Mouse (Mus musculus) embryonic fibroblast, embryonic 13.5 days (primary cell): ENCODE measurements around the gene Fancf. TPM values are rescaled to one million over a fixed set of nuclear protein-coding genes. Genes with fewer than 3 reads are reported as not detected.

ENCODE experiments used
- H3K27ac ChIP-seq: 2 replicates; pipeline ENCODE4 v1.5.1; 2012; ENCODE audit warnings: low read length, control low read depth, inconsistent platforms; ENCODE audit not compliant: insufficient read depth
- H3K4me1 ChIP-seq: 2 replicates; pipeline ENCODE4 v1.6.1; 2011; ENCODE audit warnings: low read length; ENCODE audit not compliant: control insufficient read depth, insufficient read depth
- H3K4me3 ChIP-seq: 2 replicates; pipeline ENCODE4 v1.5.1; 2011; ENCODE audit warnings: mild to moderate bottlenecking, control low read depth, low read length; ENCODE audit not compliant: insufficient read depth
- CTCF ChIP-seq: IDR thresholded peaks from 2 replicates; pipeline ENCODE4 v1.5.1; 2011; ENCODE audit warnings: mild to moderate bottlenecking, control low read depth, low read length, moderate library complexity, borderline replicate concordance; ENCODE audit not compliant: insufficient read depth
- POLR2A ChIP-seq: IDR thresholded peaks from 2 replicates; pipeline ENCODE4 v1.6.1; 2011; ENCODE audit warnings: low read depth, mild to moderate bottlenecking, control low read depth, low read length, moderate library complexity
- polyA plus RNA-seq: library from polyadenylated mRNA; stranded (reverse); fragments of >200 nt; gene quantifications from 2 replicates; pipeline ENCODE4 v1.2.4, GENCODE M21; 2011; ENCODE audit warnings: low read depth; ENCODE audit not compliant: missing spikeins, insufficient read length

Gene Fancf
- polyA plus RNA-seq, 1 experiment = 15.9 TPM

DNA sequence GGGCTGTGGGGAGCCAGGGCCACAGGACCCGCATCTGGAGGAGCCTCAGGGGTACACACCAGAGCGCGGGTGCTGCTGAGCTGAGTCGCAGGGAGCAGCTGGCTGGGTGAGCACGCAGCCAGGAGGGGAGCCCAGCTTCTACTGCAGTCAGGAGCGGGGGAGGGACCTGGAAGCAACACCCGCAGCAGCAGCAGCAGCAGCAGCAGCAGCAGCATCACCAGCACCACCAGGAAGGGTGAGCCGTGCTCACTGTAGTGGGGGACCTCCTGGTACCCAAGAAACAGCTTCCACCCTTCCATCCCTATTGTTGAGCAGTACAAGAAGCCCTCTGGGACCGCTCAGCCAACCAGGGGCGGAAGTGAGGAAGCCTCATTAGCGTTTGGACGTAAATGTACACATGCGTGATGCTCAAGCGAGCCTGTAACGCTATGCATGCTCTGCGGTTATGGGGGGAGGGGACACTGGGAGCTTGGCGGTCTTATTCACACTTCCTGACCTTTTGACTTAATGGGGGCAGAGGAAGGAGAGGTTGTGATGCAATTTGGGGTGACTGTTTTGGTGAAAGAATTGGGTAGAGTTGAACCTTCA lies 17.2 kb upstream of the Fancf start:
- Histone ChIP-seq H3K4me3 (peak overlapping the region; percentile 35), H3K4me1 (peaks cover 8% of the 10 kb centered on the region; the same call in 1 of the 2 replicates)
- TF ChIP-seq CTCF (no peak), POLR2A (peak; percentile 67)

DNA sequence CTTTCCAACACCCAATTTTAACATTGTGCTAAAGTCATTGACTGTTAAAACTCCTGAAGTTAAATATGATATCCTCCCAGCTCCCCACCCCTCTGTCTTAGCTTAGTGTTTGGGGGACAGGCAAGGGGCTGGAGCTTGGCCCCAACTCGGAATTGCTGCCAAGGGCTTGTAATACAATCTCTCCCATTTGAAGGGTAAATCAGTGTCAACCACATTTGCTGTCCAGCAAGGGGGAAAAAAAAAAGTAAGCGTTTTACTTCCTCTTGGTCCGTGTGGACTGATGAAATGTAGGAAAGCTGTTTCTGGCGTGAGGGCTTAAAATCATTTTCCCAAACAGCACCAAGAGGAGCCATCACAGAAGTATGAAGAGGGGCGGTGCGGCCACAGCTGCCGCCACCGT lies 16.7 kb upstream of the Fancf start:
- Histone ChIP-seq H3K4me1 (peaks cover 8% of the 10 kb centered on the region; the same call in 1 of the 2 replicates), H3K27ac (peak overlapping the region; percentile 96), H3K4me3 (peak overlapping the region; percentile 35)
- no peak for TF ChIP-seq CTCF
- no peak for TF ChIP-seq POLR2A

More for the DNA sequence above, 17.2 kb upstream of the Fancf start:
- peak overlapping the region; percentile 96 for H3K27ac ChIP-seq

DNA sequence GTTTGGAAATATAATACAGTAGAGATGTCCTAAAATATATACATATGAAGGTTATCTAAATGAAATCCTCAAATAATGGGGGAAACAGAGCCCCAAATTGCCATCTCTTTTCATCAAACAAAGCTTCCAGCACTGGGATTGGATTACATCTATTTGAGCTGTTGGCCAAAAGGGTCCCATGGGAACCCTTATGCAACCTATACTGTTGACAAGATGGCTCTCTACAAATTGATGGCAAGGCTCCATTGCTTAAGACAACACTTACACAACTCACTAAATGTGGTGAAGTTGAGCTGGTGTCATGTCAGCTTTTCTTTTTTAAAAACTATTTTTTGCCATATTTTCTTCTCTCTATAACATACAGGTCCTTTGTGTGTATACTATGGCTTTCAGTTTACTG lies 14.2 kb upstream of the Fancf start:
- no peak for TF ChIP-seq CTCF
- no peak for TF ChIP-seq POLR2A
- peaks cover 8% of the 10 kb centered on the region; the same call in 1 of the 2 replicates for H3K4me1 ChIP-seq
- H3K4me3 ChIP-seq = no peak overlapping the region
- no peak overlapping the region for H3K27ac ChIP-seq

DNA sequence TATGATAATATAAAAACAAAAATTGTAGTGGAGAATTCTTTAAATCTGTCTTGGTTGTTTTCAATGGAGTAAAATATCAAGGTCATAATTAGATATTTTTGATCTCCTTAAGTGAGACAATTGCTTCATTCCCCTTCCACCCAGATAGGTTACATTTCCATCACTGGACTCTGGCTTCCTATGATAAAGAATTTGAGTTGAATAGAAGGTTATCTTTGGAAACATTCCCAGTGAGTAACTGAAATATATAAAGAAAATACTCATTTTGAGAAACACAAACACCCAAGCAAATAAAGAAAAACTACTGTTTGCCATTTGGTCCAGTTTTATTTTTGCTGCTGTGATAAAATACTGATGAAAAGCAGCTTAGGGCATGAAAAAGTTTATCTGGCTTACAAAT lies 10.5 kb upstream of the Fancf start:
- no peak overlapping the region for H3K4me3 ChIP-seq
- TF ChIP-seq POLR2A (no peak), CTCF (no peak)
- H3K27ac ChIP-seq = no peak overlapping the region
- H3K4me1 ChIP-seq = no peaks in the 10 kb centered on the region

DNA sequence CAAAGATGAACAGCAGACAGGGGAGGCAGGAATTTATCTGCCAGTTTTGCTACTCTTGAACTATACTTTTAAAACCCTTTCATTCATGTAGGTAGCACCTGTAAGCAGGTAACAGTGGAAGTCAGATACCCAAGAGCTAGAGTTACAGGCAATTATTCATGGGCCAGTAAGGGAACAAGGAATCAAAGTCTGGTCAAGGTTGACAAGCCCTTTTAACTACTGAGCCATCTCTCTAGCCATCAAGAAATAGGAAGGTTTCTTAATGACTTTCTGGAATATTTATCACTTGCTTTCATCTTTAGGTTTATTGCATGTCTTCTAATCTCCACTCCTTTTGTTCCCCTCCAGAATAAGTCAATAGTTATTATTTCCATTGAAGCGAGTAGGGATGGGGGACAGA lies 10.0 kb upstream of the Fancf start:
- H3K4me3 ChIP-seq = no peak overlapping the region
- TF ChIP-seq CTCF (no peak), POLR2A (no peak)

DNA sequence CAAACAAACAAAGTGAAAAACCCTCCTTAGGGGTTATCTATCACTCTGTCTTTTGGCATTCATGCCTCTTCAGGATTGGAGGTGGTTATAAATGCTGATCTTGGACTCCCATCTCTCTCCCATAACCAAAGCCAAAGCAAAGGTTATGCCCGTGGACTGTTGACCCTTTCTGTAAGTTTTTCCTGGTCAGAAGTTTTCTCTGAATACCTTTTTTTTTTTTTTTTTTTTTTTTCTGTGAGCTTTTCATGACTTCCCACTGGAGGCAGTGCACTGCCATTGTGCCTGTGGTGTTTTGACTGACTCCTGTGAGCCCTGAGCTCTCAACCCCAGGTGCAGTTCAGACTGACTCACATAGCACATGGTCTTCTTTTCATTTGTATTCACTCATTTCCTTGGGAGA lies 5.9 kb upstream of the Fancf start:
- H3K4me1 ChIP-seq = peaks cover 4% of the 10 kb centered on the region
- H3K4me3 ChIP-seq = no peak overlapping the region
- TF ChIP-seq POLR2A = no peak
- TF ChIP-seq CTCF = peak; percentile 8; the same call in 1 of the 2 replicates
- no peak overlapping the region for H3K27ac ChIP-seq

More for the DNA sequence above, 10.0 kb upstream of the Fancf start:
- Histone ChIP-seq H3K27ac (no peak overlapping the region), H3K4me1 (no peaks in the 10 kb centered on the region)

DNA sequence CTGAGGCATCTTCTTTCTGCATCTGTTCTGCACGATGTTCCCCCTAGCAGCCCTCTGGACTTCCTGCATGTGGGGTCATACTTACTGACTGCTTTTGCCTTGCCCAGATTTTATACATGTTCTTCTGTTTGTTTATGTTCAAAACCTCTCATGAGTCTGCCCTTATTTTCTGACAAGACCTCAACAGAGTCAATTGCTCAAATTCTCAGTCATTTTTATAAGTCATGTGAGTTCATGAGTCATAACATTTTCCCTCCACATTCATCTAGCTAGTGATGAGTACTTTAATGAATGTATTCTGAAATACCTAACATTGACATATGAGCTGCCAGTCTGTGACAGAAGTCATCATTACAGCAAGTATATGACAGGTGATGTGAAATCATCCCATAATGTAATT lies 3.3 kb upstream of the Fancf start:
- Histone ChIP-seq H3K4me3 (no peak overlapping the region), H3K4me1 (peaks cover 4% of the 10 kb centered on the region), H3K27ac (peak overlapping the region; percentile 82)
- TF ChIP-seq CTCF = no peak
- TF ChIP-seq POLR2A = no peak

DNA sequence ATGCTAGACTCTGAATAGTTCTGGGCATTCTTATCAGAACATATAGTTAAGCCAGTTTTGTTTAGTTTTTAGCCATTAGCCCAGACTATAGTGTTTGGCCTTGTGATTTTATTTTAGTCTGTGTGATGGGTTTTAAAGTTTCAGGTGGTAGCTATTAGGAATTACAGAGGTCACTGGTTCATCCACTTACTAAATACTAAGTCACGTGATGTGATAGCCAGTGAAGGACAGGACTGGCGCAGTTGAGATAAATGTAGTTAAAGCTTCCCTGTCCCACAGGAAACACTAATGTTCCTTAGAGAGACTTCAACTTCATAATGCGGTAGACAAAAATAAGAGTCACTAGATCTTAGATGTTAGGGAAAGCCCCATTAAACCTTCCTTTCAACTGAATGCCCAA lies 775 bp upstream of the Fancf start:
- Histone ChIP-seq H3K4me3 (peak overlapping the region; percentile 54), H3K27ac (peak overlapping the region; percentile 49; the same call in 1 of the 2 replicates), H3K4me1 (peaks cover 4% of the 10 kb centered on the region)

DNA sequence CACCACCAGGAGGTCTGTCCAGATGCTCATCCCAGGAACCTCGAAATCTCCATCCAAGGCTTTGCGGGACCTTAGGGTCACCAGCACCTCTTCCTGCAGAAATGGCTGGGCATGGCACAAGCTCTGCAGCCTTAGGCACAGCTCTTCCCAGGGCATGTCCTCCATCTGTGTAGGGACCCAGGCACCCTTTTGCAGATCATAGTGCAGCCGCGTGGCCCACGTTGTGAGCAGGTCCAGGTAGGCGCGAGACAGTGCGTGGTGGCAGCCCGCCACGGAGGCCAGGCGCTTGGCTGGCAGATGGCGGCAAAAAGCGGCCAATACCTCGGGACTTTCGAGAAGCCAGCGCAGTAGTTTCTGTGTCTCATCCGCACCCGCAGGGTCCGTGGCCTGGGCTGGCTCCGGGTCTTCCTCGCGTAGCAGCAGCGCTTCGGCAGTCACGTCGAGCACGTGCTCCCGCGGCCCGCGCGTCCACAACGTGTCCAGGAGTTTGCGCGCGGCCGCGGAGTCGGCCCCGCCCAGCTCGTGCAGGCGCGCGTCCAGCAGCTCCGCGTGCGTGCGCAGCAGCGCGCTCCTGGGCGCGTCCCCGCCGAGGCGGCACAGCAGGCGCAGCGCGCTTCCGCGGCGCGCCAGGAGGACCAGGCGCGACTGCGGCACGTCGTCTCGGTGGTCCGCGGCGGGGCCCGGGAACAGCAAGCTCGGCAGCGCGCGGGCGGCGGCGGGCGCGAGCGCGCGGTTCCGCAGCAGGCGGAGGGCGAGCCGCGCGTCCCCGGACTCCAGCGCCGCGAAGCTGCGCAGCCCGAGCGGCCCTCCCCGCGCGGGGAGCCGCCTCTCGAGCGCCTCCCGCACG lies 594 bp downstream of the Fancf start, which contains the start of gene Gas2:
Gas2 (plus strand) TSS at position 766 of the 847 bp plus-strand sequence.
- TF ChIP-seq CTCF (no peak), POLR2A (0 out of 2 replicates have a peak, but pooled peaks have one; percentile 34)
- Histone ChIP-seq H3K4me3 (peak within 1 kb of the TSS; percentile 54), H3K27ac (peak within 1 kb of the TSS; percentile 80), H3K4me1 (peaks cover 4% of the 10 kb centered on the region)

More for the DNA sequence above, 775 bp upstream of the Fancf start:
- TF ChIP-seq POLR2A = no peak
- TF ChIP-seq CTCF = no peak
